Mouse (Mus musculus) bone marrow, adult 2 months (tissue): ENCODE results near the gene Bloc1s5.

Experiments
- CTCF ChIP-seq: fragments of 200-500 bp; IDR thresholded peaks from 2 replicates; pipeline ENCODE4 v1.5.1; 2011; ENCODE audit warnings: low read length, control low read depth; ENCODE audit not compliant: control insufficient read depth, insufficient read depth
- POLR2A ChIP-seq: fragments of 200-500 bp; IDR thresholded peaks from 2 replicates; pipeline ENCODE4 v1.6.1; 2011; ENCODE audit warnings: low read depth, mild to moderate bottlenecking, control low read depth, low read length, borderline replicate concordance; ENCODE audit not compliant: control insufficient read depth

- TF ChIP-seq CTCF, result no peak
- no peak for TF ChIP-seq POLR2A
Observed at GRCm38 (mm10) chr13:38614298-38614697, 20.6 kb downstream of the Bloc1s5 start.
